Mouse (Mus musculus) lung, embryonic 16.5 days (tissue): Measurements from ENCODE around the gene Ccdc149. TPM values are rescaled to one million over a fixed set of nuclear protein-coding genes. Genes with fewer than 3 reads are reported as not detected.

Experiments used
- ATAC-seq: fragments of 200-750 bp; cut with Nextera tagmentation; 2 replicates; pipeline ENCODE4 v1.8.0; 2017; ENCODE audit warnings: low read depth, mild to moderate bottlenecking, moderate library complexity
- H3K27ac ChIP-seq: fragments of 300-500 bp; sonication (generic); 2 replicates; pipeline ENCODE4 v1.5.1; 2014; ENCODE audit warnings: mild to moderate bottlenecking, control low read depth, low read length
- H3K27me3 ChIP-seq: fragments of 300-500 bp; sonication (generic); 2 replicates; pipeline ENCODE4 v1.6.1; 2014; ENCODE audit warnings: low read depth, low read length, mixed read lengths; ENCODE audit not compliant: control insufficient read depth, insufficient read depth
- H3K36me3 ChIP-seq: fragments of 300-500 bp; sonication (generic); 2 replicates; pipeline ENCODE4 v1.6.1; 2014; ENCODE audit warnings: low read length; ENCODE audit not compliant: control insufficient read depth, insufficient read depth
- H3K4me1 ChIP-seq: fragments of 300-500 bp; sonication (generic); replicated peaks from 2 replicates; pipeline ENCODE4 v1.6.1; 2014; ENCODE audit warnings: low read length, mixed read lengths; ENCODE audit not compliant: control insufficient read depth, insufficient read depth
- H3K4me2 ChIP-seq: fragments of 300-500 bp; sonication (generic); 2 replicates; pipeline ENCODE4 v1.6.1; 2014; ENCODE audit warnings: low read depth, low read length, control low read depth
- H3K4me3 ChIP-seq: fragments of 300-500 bp; sonication (generic); 2 replicates; pipeline ENCODE4 v1.5.1; 2014; ENCODE audit warnings: mild to moderate bottlenecking, low read length, control low read depth
- H3K9ac ChIP-seq: fragments of 300-500 bp; sonication (generic); 2 replicates; pipeline ENCODE4 v1.6.1; 2014; ENCODE audit warnings: low read length, control low read depth
- H3K9me3 ChIP-seq: fragments of 300-500 bp; sonication (generic); 2 replicates; pipeline ENCODE4 v1.6.1; 2016; ENCODE audit warnings: low read length; ENCODE audit not compliant: control insufficient read depth
- WGBS: fragments of 180-500 bp; shearing (Covaris S2); extraction: QIAGEN DNeasy Blood & Tissue Kit; methylation state at CpG from one replicate; pipeline ENCODE4 v1.1.7; 2014; 5-methylcytosine and 5-hydroxymethylcytosine counted together
- polyA plus RNA-seq: library from polyadenylated mRNA; unstranded; fragments of >200 nt; fragmentation: Nextera tagmentation; extraction: Ambion mirVana; gene quantifications from 2 replicates; pipeline ENCODE4 v1.2.1, GENCODE M21; 2015

Ccdc149 gene
- polyA plus RNA-seq, 1 experiment from 2014 or later, result 2.7 TPM

DNA sequence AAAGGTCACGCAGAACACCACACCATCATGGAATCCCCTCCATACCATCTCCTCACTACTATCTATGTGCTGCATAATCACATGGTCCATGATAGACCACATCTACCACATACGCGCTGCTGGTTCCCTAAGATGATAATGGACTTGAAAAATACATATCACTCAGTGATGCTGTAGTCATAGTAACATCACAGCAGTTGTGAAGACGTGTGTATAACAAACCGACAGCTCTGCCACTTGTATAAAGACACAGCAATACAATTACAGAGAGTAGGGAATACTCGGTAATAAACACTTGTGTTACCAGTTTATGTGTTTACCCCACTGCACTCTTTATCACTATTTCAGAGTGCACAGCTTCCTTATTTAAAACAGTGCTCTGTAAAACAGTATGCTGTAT is 20.2 kb upstream of the Ccdc149 start:
- ATAC-seq, result no peak
- Histone ChIP-seq H3K4me3 (no peak overlapping the region), H3K27me3 (no peaks in the 10 kb centered on the region), H3K4me2 (no peak overlapping the region), H3K27ac (no peak overlapping the region), H3K9me3 (no peaks in the 10 kb centered on the region), H3K36me3 (no peaks in the 10 kb centered on the region), H3K9ac (no peak overlapping the region), H3K4me1 (0 out of 2 replicates have a peak, but pooled peaks cover 2% of the 10 kb centered on the region)
- WGBS, result 78% methylated on average over 6 of the region's 6 CpGs

DNA sequence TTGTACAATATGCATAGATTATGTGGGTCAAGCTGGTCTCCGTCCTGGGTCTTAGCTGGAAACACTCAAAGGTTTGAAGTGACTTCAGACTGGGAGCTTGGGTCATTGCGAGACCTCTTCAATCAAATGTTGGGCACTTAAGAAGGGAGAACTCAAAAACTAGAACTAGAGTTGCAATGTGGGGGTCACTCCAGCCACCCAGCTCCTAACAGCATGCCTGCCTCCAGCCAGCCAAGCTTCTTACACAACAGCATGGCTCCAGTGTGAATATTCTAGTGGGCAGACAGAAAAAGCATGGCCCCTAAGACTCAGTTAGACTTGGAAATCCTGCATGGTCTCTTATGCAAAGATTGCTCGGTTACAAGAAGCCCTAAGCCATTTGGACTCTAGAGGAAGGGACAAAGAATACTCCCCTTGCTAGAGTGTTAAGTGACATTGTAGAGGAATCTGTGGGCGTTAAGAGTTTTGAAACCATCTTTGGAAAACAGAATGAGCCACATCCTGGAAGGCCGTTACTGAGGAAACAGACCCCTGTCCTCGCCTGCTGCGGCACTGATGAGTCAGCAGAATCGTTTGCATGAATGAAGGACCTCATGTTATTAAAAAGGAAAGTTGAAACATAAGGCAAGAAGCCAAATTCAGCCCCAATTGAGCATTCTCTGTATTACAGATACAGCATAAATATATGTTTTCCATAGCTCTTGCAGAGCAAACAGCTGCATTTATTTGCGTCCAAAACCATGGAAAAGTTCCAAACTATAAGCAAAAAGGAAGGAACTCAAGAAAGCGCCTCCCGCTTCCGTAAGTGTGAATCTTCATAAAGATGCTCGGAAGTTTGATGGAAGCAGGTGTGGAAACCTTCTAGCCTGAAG is 16.5 kb upstream of the Ccdc149 start:
- Histone ChIP-seq H3K27ac (no peak overlapping the region), H3K36me3 (no peaks in the 10 kb centered on the region), H3K4me2 (no peak overlapping the region), H3K4me1 (0 out of 2 replicates have a peak, but pooled peaks cover 2% of the 10 kb centered on the region), H3K27me3 (no peaks in the 10 kb centered on the region), H3K9me3 (no peaks in the 10 kb centered on the region), H3K4me3 (no peak overlapping the region), H3K9ac (no peak overlapping the region)
- ATAC-seq, result no peak
- WGBS, result 50% methylated on average over 13 of the region's 13 CpGs

DNA sequence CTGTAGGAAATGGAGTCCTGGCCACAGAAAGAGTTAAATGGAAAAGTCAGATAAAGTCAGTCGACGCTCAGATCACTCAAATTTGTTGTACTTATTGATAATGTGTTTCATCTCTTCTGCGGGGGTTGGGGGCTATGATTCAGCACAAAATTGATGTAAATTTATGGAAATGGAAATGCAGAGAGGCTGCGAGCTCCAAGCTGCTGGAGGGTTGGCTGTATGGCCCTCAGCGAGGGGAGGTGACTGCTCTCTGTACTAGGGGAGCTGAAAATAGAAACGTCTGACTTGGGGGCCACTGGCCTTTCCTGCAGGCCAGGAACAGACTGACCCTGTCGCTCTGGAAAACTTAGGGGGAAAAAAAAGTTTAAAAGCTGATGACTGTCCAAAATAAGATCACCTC is 5.5 kb upstream of the Ccdc149 start:
- Histone ChIP-seq H3K4me3 (peak overlapping the region; percentile 45), H3K9ac (peak overlapping the region; percentile 48), H3K9me3 (no peaks in the 10 kb centered on the region), H3K27ac (peak overlapping the region; percentile 78), H3K4me1 (peaks cover 7% of the 10 kb centered on the region), H3K36me3 (no peaks in the 10 kb centered on the region), H3K27me3 (no peaks in the 10 kb centered on the region), H3K4me2 (peak overlapping the region; percentile 72)
- WGBS, result 6% methylated on average over 7 of the region's 7 CpGs
- no peak for ATAC-seq

DNA sequence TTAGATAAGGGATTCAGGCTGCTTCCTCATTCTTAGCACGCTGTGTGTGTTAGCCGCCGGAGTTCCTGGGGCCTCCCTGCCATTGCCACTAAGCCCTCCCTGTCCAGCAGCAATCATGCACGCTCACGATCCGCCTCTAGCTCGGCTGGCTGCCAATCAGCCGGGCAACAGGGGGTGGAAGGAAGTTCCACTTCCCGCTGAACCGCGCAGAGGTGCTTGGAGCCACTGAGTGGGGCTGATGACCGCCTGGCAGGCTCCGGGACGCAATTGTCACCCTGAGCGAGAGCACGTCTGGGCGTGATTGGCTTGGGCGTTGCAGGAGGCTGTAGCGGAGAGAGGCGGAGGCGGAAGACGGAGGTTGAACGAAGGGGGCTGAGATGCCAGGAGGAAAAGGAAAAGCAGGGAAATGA is 5.0 kb upstream of the Ccdc149 start:
- Histone ChIP-seq H3K4me1 (peaks cover 11% of the 10 kb centered on the region), H3K4me3 (peak overlapping the region; percentile 45), H3K36me3 (no peaks in the 10 kb centered on the region), H3K27ac (peak overlapping the region; percentile 78), H3K4me2 (peak overlapping the region; percentile 72), H3K27me3 (no peaks in the 10 kb centered on the region; the same call in 1 of the 2 replicates), H3K9me3 (no peaks in the 10 kb centered on the region), H3K9ac (peak overlapping the region; percentile 48)
- ATAC-seq, result peak; percentile 96
- under 1% methylated on average over 23 of the region's 23 CpGs for WGBS

DNA sequence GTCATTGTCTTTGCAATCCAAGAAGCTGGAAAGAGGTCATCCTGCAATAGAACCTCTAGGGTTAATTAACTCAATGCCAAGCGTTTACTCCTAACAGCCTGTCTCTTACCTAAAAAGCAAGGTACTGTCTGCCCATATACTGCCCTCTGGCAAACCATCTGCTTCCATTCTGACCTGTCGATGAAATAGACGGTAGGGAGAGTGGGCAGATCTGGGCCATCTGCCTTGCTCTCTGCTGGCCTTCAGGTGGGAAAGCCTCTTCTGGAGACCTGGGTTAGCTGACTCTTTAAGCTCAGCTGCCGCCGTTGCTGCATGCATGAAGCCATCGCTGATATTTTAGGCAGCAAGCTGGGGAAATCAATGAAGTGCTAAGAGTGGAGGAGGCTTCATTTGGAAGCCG is 2.7 kb upstream of the Ccdc149 start:
- H3K9ac ChIP-seq, result no peak overlapping the region
- H3K4me2 ChIP-seq, result no peak overlapping the region
- no peak overlapping the region for H3K27ac ChIP-seq
- H3K9me3 ChIP-seq, result no peaks in the 10 kb centered on the region
- ATAC-seq, result no peak
- H3K4me1 ChIP-seq, result peaks cover 11% of the 10 kb centered on the region
- H3K4me3 ChIP-seq, result no peak overlapping the region
- no peaks in the 10 kb centered on the region; the same call in 1 of the 2 replicates for H3K27me3 ChIP-seq
- 84% methylated on average over 7 of the region's 7 CpGs for WGBS
- no peaks in the 10 kb centered on the region for H3K36me3 ChIP-seq

DNA sequence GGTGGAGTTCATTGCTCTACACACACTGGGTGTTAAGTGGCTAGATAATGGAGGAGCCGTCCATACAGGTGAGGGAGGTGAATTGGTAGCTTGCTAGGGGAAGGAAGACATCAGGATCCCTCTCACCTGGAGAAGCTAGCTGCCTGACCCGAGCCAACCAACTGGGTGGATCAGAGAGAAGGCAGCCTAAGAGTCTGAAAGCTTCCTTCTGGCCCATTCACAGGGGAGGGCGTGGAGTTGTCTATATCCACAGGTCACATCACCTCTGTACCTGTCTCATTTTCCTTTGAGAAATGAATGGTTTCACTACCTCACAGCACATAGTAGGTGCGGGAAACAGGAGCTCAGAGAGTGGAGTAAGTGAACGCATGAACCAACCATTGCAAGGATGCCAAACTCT is 770 bp downstream of the Ccdc149 start:
- H3K27me3 ChIP-seq, result no peaks in the 10 kb centered on the region; the same call in 1 of the 2 replicates
- no peak overlapping the region; the same call in 1 of the 2 replicates for H3K9ac ChIP-seq
- peak overlapping the region; percentile 87 for H3K4me2 ChIP-seq
- no peak overlapping the region for H3K27ac ChIP-seq
- ATAC-seq, result 0 out of 2 replicates have a peak, but pooled peaks have one; percentile 1
- peak overlapping the region; percentile 71 for H3K4me3 ChIP-seq
- H3K36me3 ChIP-seq, result no peaks in the 10 kb centered on the region
- H3K9me3 ChIP-seq, result no peaks in the 10 kb centered on the region; the same call in 1 of the 2 replicates
- H3K4me1 ChIP-seq, result peaks cover 3% of the 10 kb centered on the region; the same call in 1 of the 2 replicates
- WGBS, result 41% methylated on average over 5 of the region's 5 CpGs

DNA sequence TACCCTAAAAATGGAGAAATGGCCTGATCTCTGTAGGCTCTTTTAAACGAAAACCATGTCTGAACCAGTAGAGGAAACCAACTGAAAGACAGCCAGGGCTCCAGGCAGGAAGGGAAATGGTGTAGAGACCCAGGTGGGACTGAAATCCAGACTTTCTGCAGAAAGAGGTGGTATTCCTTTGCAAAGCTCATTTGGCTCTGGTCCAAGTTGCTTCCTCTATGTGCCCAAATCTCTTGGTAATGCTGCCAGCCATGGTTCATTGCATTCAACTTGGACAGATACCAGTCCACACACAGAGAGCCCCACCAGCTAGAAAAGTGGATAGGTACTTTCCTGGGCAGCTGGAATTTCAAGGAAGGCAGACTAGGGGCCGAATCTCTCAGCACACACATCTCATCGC is 3.5 kb downstream of the Ccdc149 start:
- no peak for ATAC-seq
- H3K27me3 ChIP-seq, result no peaks in the 10 kb centered on the region; the same call in 1 of the 2 replicates
- H3K9ac ChIP-seq, result no peak overlapping the region
- H3K4me3 ChIP-seq, result no peak overlapping the region
- peaks cover 6% of the 10 kb centered on the region for H3K9me3 ChIP-seq
- no peak overlapping the region for H3K4me2 ChIP-seq
- WGBS, result 79% methylated on average over 3 of the region's 3 CpGs
- H3K27ac ChIP-seq, result no peak overlapping the region
- H3K36me3 ChIP-seq, result no peaks in the 10 kb centered on the region
- H3K4me1 ChIP-seq, result peaks cover 3% of the 10 kb centered on the region; the same call in 1 of the 2 replicates

DNA sequence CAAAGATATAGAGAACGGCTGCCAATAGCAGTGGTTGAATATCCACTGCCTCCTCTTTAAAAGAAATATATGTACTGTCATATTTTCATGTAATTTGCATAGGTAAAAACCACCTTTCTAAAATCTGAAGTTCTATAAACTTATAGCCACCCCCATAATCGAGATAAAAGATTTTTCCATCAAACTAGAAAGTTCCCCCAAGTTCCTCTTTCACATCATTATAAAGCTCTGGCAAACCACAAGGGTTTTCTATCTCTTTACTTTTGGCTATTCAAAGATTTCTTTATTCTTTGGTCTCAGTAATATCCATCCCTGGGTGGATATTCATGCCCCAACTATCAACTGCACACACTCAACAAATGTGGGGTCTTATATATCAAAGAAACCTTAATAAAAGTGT is 8.9 kb downstream of the Ccdc149 start:
- WGBS, result 76% methylated on average over 2 of the region's 2 CpGs
- ATAC-seq, result no peak

DNA sequence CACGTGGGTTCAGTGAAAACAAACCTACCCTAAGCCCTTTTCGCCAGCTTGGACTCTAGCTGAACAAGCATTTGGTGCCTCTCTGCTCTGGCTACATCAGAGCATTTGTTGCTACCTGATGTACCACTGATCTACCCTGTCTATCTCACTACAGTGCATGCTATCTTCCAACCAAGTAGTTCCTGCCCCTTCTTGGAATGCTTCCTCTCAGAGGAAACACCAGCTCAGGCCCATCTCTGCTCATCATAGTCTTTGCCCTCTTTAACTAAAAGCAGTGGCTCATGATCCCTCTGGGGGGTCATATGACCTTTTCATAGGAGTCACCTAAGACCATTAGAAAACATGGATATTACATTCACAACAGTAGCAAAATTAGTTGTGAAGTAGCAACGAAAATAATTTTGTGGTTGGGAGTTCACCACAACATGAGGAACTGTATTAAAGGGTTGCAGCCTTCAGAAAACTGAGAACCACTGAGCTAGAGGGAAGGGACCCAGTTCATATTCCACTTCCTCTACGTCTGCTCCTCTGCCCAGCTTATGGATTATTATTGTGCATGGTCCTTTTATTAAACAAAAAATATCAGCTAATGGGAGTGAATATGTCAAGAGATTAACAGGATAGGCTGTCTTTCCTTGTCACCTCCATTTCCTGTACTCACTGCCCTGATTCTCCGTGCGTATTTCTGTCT is 9.7 kb downstream of the Ccdc149 start:
- WGBS, result 57% methylated on average over 6 of the region's 6 CpGs

More for the DNA sequence above, 8.9 kb downstream of the Ccdc149 start:
- H3K27ac ChIP-seq, result no peak overlapping the region
- H3K36me3 ChIP-seq, result no peaks in the 10 kb centered on the region
- H3K4me2 ChIP-seq, result no peak overlapping the region
- no peaks in the 10 kb centered on the region for H3K4me1 ChIP-seq
- H3K9ac ChIP-seq, result no peak overlapping the region
- H3K27me3 ChIP-seq, result no peaks in the 10 kb centered on the region
- H3K9me3 ChIP-seq, result peaks cover 6% of the 10 kb centered on the region
- H3K4me3 ChIP-seq, result no peak overlapping the region

More for the DNA sequence above, 9.7 kb downstream of the Ccdc149 start:
- H3K4me2 ChIP-seq, result no peak overlapping the region
- H3K9me3 ChIP-seq, result peaks cover 6% of the 10 kb centered on the region
- no peak for ATAC-seq
- H3K27me3 ChIP-seq, result no peaks in the 10 kb centered on the region
- H3K4me3 ChIP-seq, result no peak overlapping the region
- H3K36me3 ChIP-seq, result no peaks in the 10 kb centered on the region
- no peak overlapping the region for H3K9ac ChIP-seq
- no peaks in the 10 kb centered on the region for H3K4me1 ChIP-seq
- H3K27ac ChIP-seq, result no peak overlapping the region
